Mouse (Mus musculus) T-helper 17 cell (primary cell): ENCODE data around the gene Gm44579.

Experiments
- in situ Hi-C, 2 experiments: fragments of 300-600 bp; cut with MboI, MseI; formaldehyde crosslinking; loops; 1 replicate in 1 of 2; 2 replicates in 1 of 2; pipeline ENCODE4 v1.15.1; 2025; ENCODE audit warnings: high pct_unique_total_duplicates in 2 of 2

The Gm44579 gene

GRCm38 (mm10) chr15:98140809-98141208, 80.0 kb downstream of the Gm44579 start:
- in situ Hi-C loops, result loop anchor here in 1 of 2 experiments (10.0 kb wide), 1 partner anchor 1834 kb away; the partner anchor contains the start of gene Larp4

- in situ Hi-C loops, result loop anchor here in 1 of 2 experiments (10.0 kb wide), 1 partner anchor 1835 kb away; the partner anchor contains the start of gene Larp4
Measured at GRCm38 (mm10) chr15:98139763-98140162, 81.0 kb downstream of the Gm44579 start.

GRCm38 (mm10) chr15:98136871-98137270, 83.9 kb downstream of the Gm44579 start:
- in situ Hi-C loops, result no loop called here
